Mouse (Mus musculus) ZHBTc4 (cell line): ENCODE data around the gene Rassf4.

Source experiments
- DNase-seq: peaks from one replicate; pipeline ENCODE4 v3.0.0-alpha.2; 2011; ENCODE audit warnings: low read depth, low spot score

Rassf4 gene

DNA sequence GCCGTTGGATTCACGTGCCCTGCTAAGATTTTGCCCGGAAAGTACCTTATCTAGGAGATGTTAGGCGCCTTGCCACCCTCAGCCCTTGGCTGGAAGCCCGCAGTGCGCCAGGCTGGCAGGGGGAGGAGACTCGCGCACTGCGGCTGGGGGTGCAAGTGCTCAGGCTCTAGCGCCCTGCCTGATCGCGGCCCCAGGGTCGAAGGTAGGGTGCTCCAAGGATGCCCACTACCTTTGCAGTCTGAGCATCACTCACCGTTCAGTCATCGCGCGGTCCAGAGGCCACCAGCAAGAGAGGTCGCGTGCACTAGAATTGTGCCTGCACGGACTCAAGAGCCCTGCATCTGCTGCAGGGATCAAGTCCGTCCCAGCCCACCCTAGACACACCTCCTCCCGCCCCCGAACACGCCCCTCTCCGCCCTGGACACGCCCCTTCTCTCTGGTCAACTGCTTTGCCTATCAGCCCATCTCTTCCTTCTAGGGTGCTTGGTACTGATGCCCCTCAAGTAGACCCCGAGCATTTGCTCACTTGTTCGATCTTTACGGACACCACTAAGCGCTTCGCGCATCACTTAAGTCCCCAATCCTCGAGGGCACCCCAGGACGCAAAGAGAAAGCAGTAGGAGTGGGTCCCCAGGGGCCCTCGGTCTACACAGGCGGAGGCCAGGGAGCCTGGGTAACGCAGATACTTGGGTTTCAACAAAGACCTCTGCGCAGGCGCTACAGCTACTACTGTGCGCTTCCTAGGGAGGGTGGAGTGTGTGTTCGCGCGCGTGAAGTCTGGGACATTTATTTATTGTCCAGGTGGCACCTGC, at the start of gene Rassf4:
TSS of gene Rassf4 (minus strand) at position 482 of the 812 bp plus-strand sequence.
- peak; percentile 91 for DNase-seq

DNA sequence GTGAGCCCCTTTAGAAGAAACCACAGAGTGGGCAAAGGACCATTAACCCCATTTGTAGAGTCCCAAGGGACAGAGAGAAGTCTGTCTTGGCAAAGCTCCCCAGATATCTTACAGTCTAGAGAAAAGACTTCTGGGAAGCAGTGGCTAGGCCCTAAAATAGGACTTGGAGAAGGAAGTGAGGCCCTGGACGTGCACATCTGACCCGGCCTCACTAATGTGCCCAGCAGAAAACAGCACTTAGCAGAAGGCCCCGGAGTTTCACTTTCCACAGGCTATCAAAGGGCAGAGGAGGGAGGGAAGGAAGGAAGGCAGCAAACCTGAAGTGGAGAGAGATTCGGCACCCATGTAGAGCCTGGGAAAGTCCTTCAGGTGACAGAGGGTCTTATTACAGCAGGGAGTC, 45.2 kb upstream of the Rassf4 start:
- DNase-seq: no peak

DNA sequence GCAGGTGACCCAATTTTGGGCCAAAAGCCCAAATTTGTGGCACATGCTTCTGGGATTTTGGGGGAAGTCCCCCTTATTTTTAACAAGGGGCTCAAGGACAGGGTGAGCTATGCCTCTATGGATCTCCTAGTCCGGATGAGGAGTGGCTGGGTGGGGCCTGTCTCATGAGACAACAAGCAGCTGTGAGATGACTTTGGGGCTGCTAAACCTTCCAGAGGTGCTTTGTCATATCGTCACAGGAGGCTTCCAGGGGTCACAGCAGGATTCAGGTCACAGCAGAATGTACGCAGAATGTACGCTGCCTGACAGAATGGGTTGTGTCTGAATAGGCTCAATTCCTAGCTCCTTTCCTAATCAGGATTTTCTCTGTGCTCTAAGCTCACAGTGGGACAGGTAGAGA, 44.6 kb upstream of the Rassf4 start:
- peak; percentile 14 for DNase-seq

DNA sequence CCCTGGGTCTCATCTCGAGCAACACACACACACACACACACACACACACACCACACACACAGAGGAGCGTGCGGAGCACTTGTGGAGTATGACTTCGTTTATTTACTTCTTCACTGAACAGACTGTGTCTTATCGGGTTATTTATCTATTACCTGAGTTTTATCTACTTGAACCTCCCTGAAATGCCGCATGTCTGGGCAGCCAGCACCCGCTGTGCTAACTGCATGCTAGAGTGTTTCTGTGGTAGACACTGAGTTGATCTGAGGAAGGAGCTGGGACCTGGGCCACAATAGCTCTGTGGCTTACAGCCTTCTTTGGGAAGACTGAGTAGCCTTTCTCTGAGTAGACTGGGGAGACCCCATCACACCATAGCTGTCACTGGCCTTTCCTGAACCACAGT, 44.1 kb upstream of the Rassf4 start:
- DNase-seq: no peak

DNA sequence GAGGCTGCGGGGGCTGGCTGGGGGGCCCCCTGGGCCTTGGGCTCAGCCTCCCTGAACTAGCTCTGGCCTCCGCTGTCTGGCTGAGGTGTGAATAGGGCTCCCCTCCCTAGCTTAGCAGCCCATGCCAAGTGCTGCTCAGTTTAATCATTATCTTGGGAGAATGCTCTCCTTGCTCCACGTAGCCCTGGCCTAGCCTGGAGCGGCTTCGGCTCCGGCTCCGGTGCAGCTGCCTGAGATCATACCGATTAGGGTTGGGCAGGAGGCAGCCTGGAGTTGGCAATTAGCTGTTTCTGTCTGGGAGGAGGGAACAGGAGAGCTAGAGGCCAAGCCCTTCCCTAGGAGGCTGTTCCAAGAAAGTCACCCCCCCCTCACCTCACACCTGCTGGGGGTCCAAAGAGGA, 42.9 kb upstream of the Rassf4 start, which contains the start of gene Tmem72:
TSS of gene Tmem72 (minus strand) at position 248 of the 400 bp plus-strand sequence.
- DNase-seq: no peak

DNA sequence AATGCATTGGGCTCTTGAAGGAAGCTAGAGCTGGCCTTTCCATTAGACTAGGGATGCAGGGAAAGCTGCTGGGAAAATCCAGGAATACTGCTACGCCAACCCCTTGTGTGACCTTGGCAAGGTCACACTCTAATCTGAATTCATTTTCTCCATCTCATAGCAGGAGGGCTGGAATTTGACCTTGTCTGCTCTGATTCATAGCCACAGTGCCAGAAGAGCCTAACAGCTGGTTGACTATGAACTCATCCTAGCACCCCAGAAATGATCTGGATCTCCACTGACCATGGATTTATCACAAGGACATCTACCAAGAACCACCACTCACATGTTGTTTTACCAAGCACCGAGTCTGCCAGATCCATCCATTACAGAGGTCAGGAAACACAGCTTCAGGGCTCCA, 41.4 kb upstream of the Rassf4 start:
- DNase-seq: peak; percentile 35

DNA sequence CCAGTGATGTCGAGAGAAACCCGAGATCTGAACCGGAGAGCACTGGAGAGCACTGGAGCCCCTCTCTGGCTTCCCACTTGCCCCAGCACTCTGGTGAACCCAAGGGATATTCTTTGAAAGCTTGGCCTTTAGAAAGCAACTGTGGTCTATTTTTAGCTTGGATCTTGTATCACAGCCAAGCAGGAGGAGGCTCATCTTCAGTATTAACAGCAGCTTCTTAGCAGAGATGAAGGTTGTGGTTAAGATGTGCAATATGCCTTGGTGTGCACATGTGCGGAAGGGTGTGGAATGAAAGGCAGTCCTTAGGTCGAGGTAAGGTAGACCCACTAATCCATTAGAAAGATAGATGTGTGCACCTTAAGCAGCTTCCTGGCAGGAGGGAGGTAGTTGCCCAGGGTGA, 40.8 kb upstream of the Rassf4 start:
- DNase-seq: no peak

DNA sequence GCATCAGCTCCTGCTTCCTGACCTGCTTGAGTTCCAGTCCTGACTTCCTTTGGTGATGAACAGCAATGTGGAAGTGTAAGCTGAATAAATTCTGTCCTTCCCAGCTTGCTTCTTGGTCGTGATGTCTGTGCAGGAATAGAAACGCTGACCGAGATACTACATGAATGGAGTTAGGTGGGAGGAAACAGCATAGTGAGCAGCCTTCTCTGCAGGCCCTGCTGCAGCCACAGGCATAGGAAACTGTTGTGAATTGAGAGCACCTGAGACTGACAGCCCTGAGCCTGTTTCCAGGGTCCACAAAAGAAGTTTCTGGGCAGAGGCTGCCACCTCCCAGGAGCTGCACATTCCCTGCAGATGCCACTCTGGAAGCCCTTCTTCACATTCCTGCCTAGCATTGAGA, 40.2 kb upstream of the Rassf4 start:
- DNase-seq: no peak

DNA sequence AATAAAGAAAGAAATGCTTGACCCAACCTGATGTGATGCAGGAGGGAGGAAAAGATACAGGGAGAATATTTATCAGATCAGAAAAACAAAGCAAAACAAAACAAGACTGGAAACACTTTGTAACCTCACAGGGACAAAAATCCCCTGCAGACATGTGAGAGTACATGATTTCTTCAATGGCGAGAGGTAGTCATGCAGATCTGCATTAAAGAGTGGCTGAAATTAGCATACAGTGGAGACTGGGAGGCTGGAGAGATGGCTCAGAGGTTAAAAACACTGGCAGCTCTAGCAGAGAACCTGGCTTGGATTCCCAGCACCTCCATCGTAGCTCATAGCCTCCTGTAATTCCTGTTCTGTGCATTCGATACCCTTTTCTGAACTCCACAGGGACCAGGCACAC, 38.8 kb upstream of the Rassf4 start:
- no peak for DNase-seq

DNA sequence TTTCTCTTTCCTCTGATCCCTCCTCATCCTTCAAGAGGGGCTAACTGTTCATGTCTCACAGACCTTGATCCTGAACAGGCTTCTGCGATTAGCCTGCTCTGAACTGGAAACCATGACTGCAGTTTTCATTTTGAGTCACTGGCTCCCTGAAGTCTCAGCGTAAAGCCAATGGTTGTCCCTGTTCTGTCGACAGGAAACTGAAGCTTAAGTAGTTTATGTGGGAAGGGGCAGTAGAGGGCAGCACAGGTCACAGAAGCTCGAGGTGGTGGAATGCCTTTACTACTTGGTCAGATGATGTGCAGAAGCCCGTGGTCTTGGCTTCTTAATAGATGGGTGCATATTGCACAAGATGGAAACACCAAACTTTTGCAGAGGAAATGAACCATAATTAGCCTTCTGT, 38.3 kb upstream of the Rassf4 start:
- DNase-seq: no peak

DNA sequence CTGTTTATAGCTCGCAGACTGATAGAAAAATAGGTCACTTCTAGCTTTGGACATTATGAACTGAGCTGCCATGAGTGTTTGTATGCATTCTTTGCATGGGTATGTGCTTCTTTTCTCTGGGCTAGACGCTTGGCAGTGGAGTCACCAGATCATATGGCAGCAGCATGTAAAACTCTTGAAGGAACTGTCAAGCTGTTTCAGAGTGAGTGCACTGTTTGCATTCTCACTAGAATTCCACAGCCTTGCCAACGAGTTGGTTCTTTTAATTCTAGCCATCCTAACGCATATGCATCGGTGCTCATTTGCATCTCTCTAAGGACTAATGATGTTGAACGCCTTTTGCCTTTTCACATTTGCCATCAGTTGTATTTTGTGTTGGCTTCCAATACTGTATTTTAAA, 30.6 kb upstream of the Rassf4 start:
- no peak for DNase-seq

DNA sequence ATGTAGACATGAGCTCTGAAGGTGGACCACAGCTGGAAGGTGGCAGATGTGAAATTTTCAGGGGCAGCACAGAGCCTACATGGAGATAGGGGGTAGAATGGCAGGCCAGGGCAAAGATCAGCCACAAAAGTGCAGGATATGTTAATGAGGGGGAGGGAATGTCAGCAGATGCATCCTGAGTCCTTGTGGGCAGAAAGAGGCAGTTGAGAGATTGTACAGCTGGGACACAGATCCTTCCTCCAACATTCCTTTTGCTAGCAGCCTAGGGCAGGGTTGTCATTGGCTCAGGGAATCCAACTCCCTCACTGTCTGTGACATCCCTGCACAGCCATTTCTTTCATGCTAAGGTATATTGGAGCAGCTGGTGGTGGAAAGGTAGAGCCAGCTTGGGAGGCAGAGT, 27.1 kb upstream of the Rassf4 start:
- DNase-seq: no peak

DNA sequence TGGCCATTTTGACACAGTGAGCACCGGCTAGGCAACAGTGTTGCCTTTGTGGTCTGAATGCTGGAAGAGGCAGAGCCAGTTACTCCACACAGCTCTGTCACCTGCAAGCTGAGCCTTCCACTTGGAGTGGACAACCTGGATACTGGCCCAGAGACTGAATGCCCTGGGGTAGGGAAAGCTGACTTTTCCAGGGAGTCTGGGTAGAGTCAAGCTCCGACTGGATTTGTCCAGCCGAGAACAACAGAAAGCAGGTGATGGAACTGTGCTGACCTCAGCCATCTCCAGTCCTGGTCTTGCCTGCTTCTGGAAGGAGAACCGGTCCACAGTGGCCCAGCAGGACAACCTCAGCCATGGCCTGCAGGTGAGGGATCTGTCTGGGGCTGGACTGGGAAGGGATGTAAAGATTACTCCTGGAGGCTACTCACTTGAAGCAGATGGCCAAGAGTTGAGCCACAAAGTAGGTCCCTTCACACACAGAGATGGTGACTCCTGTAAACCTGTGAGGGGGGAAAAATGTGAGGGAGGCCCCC, 24.2 kb upstream of the Rassf4 start:
- DNase-seq: no peak

DNA sequence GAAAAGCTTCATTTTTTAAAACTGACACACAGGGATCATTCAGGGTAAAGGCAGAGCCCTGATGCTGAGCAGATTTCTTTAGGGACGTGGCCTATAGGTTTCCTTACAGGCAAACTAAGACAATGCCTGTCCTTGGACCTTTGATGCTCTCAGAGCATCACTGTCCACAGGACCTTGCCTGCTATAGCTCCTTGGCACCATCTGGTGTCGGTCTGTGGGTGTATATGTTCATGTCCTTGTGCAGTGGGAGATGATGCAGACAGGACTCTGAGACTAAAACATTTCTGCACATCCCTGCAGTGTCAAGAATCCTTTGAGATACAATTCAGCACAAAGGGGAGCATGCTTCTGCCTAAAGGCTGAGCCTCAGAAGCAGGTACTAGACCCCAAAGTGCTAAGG, 23.7 kb upstream of the Rassf4 start:
- peak; percentile 77 for DNase-seq

DNA sequence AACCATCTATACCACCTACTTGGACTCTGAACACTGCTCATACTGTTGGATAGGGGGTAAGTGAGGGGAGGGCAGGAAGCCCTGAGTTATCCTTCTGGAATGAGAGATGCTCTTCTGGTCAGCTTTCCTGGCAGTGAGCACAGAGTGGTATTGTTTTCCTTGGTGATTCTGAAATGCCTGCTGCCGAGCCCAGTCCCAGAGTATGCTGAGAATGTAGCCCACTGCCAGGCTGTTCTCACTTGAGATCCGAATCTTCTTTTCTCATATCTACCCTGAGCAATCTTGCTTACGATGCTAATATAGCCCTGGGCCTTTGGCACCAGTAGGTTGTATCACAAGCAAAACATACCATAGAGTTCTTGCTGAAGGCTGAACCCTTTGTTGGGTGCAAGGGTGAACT, 20.6 kb upstream of the Rassf4 start:
- no peak for DNase-seq

DNA sequence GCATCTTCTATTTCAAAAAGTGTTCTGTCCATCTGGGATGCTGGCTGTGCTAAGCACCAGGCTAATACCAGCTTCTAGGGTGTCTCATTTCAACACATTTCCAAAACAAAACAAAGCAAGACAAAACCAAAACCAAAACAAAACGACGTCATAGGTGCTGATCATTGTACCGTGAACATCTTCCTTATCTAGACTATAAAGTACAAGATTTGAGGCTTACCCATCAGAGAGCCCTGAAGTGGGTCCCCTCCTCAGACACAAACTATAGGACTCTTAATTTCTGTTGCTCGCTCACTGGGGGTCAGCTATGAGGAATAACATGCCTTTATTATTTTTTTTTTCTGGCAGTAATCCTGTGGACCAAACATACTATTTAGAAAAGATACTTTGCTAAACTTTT, 19.9 kb upstream of the Rassf4 start:
- no peak for DNase-seq

DNA sequence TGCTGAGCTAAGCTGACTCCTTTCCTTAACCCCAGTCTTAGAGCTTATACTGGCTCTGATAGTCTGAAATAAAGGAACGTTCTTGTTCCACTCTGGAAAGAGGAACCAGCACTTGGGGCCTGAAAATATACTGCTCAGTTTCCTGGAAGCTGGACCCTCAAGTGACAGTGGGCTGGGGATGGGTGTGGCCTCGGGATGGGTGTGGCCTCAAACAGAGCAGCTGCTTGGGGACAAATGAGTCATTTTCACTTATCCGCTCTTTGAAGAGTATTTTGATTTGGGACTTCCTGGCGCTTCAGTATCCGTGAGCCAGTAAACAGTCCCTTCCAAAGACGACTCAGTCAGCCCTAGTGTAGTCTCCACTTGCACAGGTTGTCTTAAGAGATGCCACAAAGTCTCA, 8.6 kb upstream of the Rassf4 start:
- DNase-seq: peak; percentile 31

DNA sequence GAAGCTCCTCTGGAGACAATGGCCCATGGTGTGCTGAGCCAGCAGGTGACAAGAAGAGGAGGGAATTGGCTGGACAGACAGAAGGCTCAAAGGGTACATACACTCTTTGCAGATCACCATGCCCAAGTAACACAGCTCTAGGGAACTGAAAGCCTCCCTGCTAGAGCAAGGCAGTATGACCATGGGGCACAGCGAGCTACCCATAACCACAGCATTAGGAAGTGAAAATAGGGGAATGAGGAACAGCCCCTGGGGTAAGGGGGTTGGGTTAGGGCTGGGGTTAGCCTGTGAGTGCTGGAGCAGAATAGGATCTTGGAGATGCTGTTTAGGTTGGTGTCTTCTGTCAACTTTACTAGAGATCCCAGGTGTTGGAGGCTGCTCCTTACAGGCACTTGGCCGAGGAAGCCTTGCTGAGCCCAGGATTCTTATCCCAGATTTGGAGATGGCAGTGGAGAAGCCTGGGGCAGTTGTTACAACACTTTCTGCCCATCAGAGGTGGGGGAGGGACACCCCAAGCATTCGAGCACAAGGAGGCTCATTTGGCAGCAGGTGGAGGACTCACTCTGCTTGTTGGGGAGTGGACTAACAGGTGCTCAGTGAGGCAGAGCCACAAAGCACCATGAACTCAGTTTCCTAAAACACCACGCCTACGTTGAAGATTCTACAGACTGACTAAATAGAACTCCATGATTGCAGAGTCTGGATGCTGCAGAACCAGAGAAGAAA, 6.0 kb upstream of the Rassf4 start:
- no peak for DNase-seq

DNA sequence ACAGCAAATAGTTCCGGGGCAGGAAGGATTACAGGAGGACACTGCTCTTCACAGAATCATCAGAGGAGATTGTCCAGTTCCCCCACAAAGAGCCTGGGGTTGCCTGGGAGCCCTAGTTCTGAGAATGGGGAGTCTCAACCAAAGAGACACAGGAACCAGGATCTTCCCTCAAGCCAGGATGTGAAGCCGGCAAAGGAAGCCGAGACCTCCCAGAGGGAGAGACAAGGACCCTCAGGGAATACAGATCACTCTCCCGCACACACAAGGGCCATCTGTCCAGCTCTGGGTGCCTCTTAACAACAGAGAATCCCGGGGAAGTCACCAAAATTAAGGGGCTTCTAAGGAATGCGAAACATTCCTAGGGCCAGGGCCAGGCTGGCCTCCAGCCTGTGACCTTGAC, 3.6 kb upstream of the Rassf4 start:
- no peak for DNase-seq

DNA sequence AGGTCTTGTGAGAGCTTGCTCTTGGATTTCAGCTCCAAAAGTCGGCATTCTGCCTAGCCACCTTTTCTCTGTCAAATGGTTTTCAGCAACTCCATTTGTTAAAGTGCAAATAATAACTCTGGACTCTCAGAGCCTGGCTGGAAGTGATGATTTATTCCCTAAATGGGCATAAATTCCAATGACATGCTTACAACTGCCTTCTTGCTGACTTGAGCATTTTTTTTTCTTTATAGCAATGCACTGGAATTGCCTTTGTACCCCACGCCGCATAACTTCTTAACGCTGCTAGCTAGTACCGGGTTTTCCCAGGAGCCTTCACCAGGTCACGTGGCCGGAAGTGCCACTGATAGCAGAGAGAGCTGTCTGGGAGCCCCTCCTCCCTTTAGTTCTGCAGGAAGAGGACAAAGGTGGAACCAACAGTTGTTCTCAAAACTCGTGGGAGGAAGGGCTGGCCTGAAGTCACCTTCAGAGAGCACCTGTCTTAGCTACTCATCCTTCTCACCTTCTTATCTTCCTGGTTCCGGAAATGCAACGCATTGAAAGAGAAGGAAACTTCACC, 2.7 kb upstream of the Rassf4 start:
- peak; percentile 64 for DNase-seq

DNA sequence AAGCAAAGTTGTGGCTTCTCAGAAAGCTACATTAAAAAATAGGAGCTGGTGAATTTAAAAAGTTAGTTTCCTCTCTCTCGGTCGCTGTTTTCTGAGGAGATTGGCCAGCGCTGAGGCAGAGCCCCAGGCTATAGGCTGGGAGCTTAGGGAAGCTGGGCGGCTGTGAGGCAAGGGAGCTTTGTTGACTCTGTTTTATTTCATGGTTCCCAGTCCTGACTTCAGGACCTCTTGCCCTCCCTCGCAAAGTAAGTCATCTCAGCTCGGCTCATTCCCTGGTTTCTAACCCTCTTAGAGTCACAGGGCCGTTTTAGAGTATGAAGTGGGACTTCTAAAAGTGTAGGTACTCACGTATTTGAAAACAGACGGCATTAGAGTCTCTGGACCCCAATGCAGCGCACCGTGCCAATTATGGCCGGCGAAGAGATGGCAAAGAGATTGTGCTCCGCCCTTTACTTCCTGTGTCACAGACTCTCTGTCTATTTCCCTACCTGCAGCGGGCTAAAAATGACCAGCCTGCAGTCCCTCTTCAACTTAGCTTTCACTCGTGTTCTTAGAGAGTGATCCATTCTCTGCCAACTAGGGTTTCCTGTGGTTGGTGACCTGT, 633 bp upstream of the Rassf4 start:
- peak; percentile 36 for DNase-seq

DNA sequence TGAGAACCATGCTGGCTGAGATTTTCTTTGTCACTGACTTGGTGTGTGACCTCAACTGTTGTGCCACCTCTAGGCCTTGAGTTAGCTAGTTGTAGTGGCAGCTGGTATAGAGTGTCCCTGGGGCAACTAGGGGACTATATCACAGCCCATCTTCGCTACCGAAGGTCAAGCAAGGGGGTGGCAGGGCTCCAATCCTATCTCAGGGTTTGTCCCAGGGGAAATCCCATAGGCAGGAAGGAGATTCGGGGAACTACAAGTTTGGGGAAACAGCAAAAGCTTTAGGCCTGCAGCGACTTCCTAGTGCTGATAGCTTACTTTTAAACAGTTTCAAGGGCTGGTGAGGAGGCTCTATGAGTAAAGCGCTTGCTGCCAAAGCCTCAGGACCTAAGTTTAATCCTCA, 1.4 kb downstream of the Rassf4 start:
- no peak for DNase-seq
